Mouse (Mus musculus) lung, adult 2 months (tissue): ENCODE measurements around the gene Nrxn3.

ENCODE experiments used
- CTCF ChIP-seq: fragments of 200-500 bp; IDR thresholded peaks from 2 replicates; pipeline ENCODE4 v1.5.1; 2011; ENCODE audit warnings: mild to moderate bottlenecking, low read length, control low read depth; ENCODE audit not compliant: insufficient read depth
- POLR2A ChIP-seq: fragments of 200-500 bp; IDR thresholded peaks from 2 replicates; pipeline ENCODE4 v1.6.1; 2011; ENCODE audit warnings: low read depth, mild to moderate bottlenecking, control low read depth, low read length, borderline replicate concordance; ENCODE audit errors: extremely low read depth

- no peak for TF ChIP-seq CTCF
- no peak for TF ChIP-seq POLR2A
These were observed 268.1 kb downstream of the Nrxn3 start for GRCm38 (mm10) chr12:88990753-88991152.
